Mouse (Mus musculus) cerebellum, adult 2 months (tissue): ENCODE measurements around the gene Pla2g4a. TPM values are rescaled to one million over a fixed set of nuclear protein-coding genes. Genes with fewer than 3 reads are reported as not detected.

Experiments used
- DNase-seq, 2 experiments: peaks; one replicate each; pipeline ENCODE4 v3.0.0; 2021
- H3K27ac ChIP-seq: fragments of 200-500 bp; 2 replicates; pipeline ENCODE4 v1.5.1; 2012; ENCODE audit warnings: low read length, control low read depth, inconsistent platforms; ENCODE audit not compliant: insufficient read depth
- H3K27me3 ChIP-seq: fragments of 200-500 bp; 2 replicates; pipeline ENCODE4 v1.6.1; 2012; ENCODE audit warnings: inconsistent platforms, mild to moderate bottlenecking, low read length, moderate library complexity; ENCODE audit not compliant: control insufficient read depth, insufficient read depth
- H3K4me1 ChIP-seq: fragments of 200-500 bp; 2 replicates; pipeline ENCODE4 v1.6.1; 2011; ENCODE audit warnings: low read length; ENCODE audit not compliant: control insufficient read depth, insufficient read depth
- H3K4me3 ChIP-seq: fragments of 200-500 bp; replicated peaks from 2 replicates; pipeline ENCODE3; 2011; ENCODE audit warnings: mild to moderate bottlenecking, low read depth, low read length, control low read depth; ENCODE audit not compliant: insufficient read depth
- CTCF ChIP-seq: fragments of 200-500 bp; IDR thresholded peaks from 2 replicates; pipeline ENCODE4 v1.5.1; 2011; ENCODE audit warnings: low read depth, mild to moderate bottlenecking, control low read depth, low read length, moderate library complexity, borderline replicate concordance; ENCODE audit not compliant: insufficient read depth
- POLR2A ChIP-seq: fragments of 200-500 bp; IDR thresholded peaks from 2 replicates; pipeline ENCODE4 v1.6.1; 2011; ENCODE audit warnings: low read length, control low read depth, borderline replicate concordance; ENCODE audit not compliant: insufficient read depth
- WGBS: fragments of 180-500 bp; shearing (Covaris S2); methylation state at CpG from one replicate; pipeline ENCODE4 v1.1.7; 2018; 5-methylcytosine and 5-hydroxymethylcytosine counted together
- polyA plus RNA-seq: library from polyadenylated mRNA; depleted of rRNA; stranded (reverse); fragments of >200 nt; gene quantifications from 2 replicates; pipeline ENCODE4 v1.2.3, GENCODE M21; 2012

Gene Pla2g4a
- polyA plus RNA-seq, 1 experiment, result 4.9 TPM

DNA sequence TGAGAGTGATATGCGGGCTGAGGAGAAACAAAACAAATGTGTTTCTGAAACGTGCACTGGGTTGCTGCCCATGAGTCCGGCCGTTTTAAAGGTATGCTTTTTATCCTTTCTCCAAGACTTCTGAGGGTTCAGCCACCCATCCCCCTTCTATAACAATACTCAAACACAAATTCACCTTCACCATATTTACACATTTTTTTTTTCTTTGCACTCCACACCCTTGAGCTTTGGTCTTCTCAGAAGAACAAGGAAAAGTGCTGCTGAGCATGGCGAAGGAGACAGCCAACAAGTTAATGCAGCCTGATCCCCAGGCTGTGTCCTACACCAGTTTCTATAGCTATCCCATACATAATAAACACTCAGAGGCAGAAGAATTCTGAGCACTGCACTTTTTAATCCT, 39.8 kb downstream of the Pla2g4a start:
- Histone ChIP-seq H3K4me1 (no peaks in the 10 kb centered on the region), H3K27me3 (no peaks in the 10 kb centered on the region), H3K4me3 (no peak overlapping the region), H3K27ac (no peak overlapping the region)
- no peak for TF ChIP-seq CTCF
- no peak for TF ChIP-seq POLR2A
- WGBS, result 89% methylated on average over 5 of the region's 5 CpGs
- DNase-seq, result no peak

DNA sequence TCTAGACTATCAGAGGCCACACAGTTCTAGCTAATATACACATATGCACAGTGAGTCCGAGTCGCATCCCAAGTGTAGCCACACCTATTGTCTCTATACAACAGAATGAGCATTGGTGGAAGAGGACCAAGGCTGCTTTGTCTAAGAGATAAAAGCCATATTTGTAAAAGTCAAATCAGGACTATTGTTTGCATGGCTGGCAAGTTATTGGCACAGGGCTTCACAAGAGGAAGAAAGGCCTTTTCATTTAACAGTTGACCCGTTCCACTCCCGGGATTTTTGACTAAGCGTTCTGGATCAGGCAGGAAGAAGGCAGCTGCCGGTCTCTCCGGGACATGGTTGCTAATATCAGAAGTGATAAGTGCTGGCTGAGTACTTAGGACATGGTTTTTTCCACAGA, 41.8 kb downstream of the Pla2g4a start:
- Histone ChIP-seq H3K4me3 (no peak overlapping the region), H3K4me1 (no peaks in the 10 kb centered on the region), H3K27ac (no peak overlapping the region), H3K27me3 (no peaks in the 10 kb centered on the region)
- 58% methylated on average over 7 of the region's 7 CpGs for WGBS
- DNase-seq, result peak in 1 of 2 experiments; percentile 5
- no peak for TF ChIP-seq CTCF
- no peak for TF ChIP-seq POLR2A

DNA sequence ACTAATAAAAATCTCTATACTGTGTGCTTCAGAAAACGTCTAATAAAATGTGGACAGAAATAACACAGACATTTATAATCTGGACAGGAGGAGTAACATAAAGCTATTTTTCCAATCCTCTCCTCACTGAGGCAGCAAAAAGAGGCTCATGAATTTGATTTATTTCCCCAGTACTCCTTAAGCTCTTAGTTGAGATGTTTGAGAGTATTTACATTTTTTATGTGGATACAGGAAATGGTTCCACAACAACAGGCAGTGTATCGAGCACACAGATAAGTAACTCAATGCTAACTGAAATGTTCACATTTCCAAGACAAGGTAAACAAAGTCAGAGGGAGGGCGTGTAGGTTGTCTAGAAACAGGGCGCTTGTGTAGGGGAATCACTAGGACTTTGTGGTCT, 48.1 kb downstream of the Pla2g4a start:
- TF ChIP-seq POLR2A (no peak), CTCF (no peak)
- H3K27ac ChIP-seq, result no peak overlapping the region
- WGBS, result 84% methylated on average over 4 of the region's 4 CpGs
- H3K27me3 ChIP-seq, result no peaks in the 10 kb centered on the region
- DNase-seq, result no peak
- no peak overlapping the region for H3K4me3 ChIP-seq
- H3K4me1 ChIP-seq, result no peaks in the 10 kb centered on the region

DNA sequence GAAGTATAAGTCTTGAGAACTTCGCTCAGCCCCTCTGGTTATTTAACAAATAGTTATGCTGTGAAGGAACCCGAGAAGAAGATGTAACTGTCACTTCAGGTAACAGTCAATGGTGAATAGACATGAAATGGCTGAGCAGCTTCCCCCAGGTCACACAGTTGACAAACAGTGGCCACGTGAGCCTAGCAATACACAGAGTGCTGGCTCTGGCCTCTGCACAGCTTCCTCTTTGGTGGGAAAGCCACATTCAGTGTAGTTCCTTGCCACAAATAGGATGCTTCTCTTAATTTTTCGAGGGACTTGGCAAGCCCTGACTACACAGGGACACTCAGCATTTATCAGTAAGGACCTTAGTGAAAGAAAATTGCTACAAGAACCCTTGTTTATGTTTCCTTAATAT, 50.0 kb downstream of the Pla2g4a start:
- no peak for TF ChIP-seq CTCF
- TF ChIP-seq POLR2A, result no peak
- DNase-seq, result no peak
- Histone ChIP-seq H3K4me1 (no peaks in the 10 kb centered on the region), H3K27ac (no peak overlapping the region), H3K27me3 (no peaks in the 10 kb centered on the region), H3K4me3 (no peak overlapping the region)
- WGBS, result 58% methylated on average over 4 of the region's 4 CpGs

DNA sequence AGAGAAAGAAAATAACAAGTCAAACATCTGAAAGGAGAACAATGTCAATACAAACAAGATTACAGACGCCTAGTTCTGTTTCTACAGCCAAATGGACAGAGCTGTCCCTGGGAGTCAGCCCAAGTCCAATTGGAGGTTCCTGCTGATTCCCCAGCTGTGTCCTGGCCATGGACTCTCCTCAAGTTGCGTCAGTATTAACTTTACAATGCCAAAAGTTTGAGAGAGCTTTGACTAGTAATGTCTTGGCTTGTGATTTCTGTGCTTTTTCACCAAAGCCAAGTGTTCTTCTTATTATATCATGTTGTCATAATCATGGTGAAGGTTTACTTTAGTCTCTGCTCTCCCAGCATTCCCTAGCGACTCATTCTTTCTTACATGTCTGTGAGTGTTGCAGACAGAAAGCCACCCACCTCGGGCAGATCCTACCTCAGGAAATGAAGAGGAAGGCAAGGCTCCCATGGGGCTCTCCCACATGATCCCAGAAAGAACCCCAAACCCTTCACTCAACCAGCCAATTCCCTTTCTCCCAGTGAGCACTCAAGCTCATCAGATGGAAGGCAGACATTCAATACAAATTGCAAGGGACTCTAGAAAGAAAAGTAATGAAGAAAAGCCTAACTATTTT, 63.0 kb downstream of the Pla2g4a start:
- no peak overlapping the region for H3K4me3 ChIP-seq
- H3K27me3 ChIP-seq, result no peaks in the 10 kb centered on the region
- TF ChIP-seq POLR2A (no peak), CTCF (no peak)
- 18% methylated on average over 4 of the region's 4 CpGs for WGBS
- no peak for DNase-seq
- H3K27ac ChIP-seq, result no peak overlapping the region
- H3K4me1 ChIP-seq, result peaks cover 3% of the 10 kb centered on the region; the same call in 1 of the 2 replicates

DNA sequence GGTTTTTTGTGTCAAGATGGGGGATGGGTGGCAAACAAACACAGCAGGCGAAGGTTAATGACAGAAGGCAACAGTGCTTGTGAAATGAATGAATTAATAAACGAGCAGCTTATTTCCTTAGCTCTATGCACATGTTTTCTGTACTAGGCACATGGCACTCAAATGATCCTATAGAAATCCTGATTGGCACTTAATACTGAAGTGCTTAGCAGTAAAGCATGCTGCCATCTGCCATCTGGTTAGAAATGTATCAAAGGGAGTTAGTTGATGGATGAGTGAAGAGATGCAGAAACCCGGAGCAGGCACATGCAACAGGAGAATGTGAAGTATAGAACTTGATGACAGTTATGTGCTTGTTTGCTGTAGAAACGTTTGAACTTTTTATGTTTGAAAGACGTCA, 64.5 kb downstream of the Pla2g4a start:
- 16% methylated on average over 5 of the region's 5 CpGs for WGBS
- H3K27me3 ChIP-seq, result no peaks in the 10 kb centered on the region
- no peak overlapping the region for H3K4me3 ChIP-seq
- H3K27ac ChIP-seq, result no peak overlapping the region
- peaks cover 3% of the 10 kb centered on the region; the same call in 1 of the 2 replicates for H3K4me1 ChIP-seq
- no peak for DNase-seq
- TF ChIP-seq CTCF (no peak), POLR2A (no peak)

DNA sequence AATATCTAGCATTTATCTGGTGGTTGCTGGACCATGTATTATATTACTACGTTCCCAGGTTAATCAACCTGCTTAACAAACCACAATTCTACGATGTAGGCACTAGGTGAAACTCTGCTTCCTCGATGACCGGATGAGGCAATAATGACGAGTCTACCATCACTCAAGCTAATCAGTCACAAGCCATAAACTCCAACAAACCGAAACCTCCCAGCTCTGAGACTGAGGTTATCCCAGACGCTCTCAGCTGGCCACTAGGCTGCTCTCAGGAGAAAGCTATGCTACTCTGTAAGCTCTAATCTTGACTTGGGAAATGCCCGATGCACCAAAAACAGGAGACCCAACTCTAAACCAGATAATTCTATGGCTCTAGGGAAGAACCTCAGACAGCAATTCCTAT, 66.2 kb downstream of the Pla2g4a start:
- H3K4me3 ChIP-seq, result no peak overlapping the region
- H3K27me3 ChIP-seq, result no peaks in the 10 kb centered on the region
- DNase-seq, result no peak
- TF ChIP-seq CTCF (no peak), POLR2A (no peak)
- no peak overlapping the region for H3K27ac ChIP-seq
- peaks cover 3% of the 10 kb centered on the region; the same call in 1 of the 2 replicates for H3K4me1 ChIP-seq
- 97% methylated on average over 8 of the region's 8 CpGs for WGBS

DNA sequence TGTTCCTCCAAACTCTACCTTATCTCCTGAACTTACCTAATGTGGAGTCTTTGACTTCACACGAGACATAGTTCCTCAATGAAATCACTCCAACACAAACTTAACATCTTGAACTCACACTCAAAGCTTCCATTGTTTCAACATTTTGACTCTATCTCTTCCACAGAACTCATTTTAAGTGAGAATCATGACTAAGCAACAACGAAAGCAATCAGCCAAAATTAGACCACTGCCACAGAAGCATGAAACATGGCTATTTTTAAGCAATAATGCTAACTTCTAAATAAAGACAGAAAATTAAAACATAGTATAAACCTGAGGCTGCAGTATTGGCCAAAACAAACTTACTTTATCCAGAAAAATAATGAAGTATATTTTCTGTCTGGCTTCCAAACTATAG, 67.2 kb downstream of the Pla2g4a start:
- no peak for DNase-seq
- no peak for TF ChIP-seq POLR2A
- Histone ChIP-seq H3K27me3 (no peaks in the 10 kb centered on the region), H3K4me3 (no peak overlapping the region), H3K4me1 (peaks cover 3% of the 10 kb centered on the region; the same call in 1 of the 2 replicates), H3K27ac (no peak overlapping the region)
- WGBS, result 93% methylated on average over 2 of the region's 2 CpGs
